Mouse (Mus musculus): ENCODE results near the gene Tead4. TPM values are rescaled to one million over a fixed set of nuclear protein-coding genes. Genes with fewer than 3 reads are reported as not detected.

Gene Tead4
- total RNA-seq, 1 experiment from 2014 or later, result not detected

- no peak for ATAC-seq (ENCODE audit: extremely low read depth, insufficient number of reproducible peaks, low FRiP score, poor library complexity, severe bottlenecking)
Measured at GRCm38 (mm10) chr6:128296750-128297393, 3.8 kb downstream of the Tead4 start.

GRCm38 (mm10) chr6:128295876-128296749 is 4.5 kb downstream of the Tead4 start:
- no peak for ATAC-seq (ENCODE audit: extremely low read depth, insufficient number of reproducible peaks, low FRiP score, poor library complexity, severe bottlenecking)

GRCm38 (mm10) chr6:128291284-128291683 is 9.3 kb downstream of the Tead4 start:
- ATAC-seq (ENCODE audit: extremely low read depth, insufficient number of reproducible peaks, low FRiP score, poor library complexity, severe bottlenecking), result no peak

GRCm38 (mm10) chr6:128288681-128289080 is 11.9 kb downstream of the Tead4 start:
- no peak for ATAC-seq (ENCODE audit: extremely low read depth, insufficient number of reproducible peaks, low FRiP score, poor library complexity, severe bottlenecking)

- ATAC-seq (ENCODE audit: extremely low read depth, insufficient number of reproducible peaks, low FRiP score, poor library complexity, severe bottlenecking), result 0 out of 2 replicates have a peak, but pooled peaks have one; percentile 7
Measured at GRCm38 (mm10) chr6:128285792-128286430, 14.7 kb downstream of the Tead4 start.

- ATAC-seq (ENCODE audit: extremely low read depth, insufficient number of reproducible peaks, low FRiP score, poor library complexity, severe bottlenecking), result no peak
Measured at GRCm38 (mm10) chr6:128282126-128282525, 18.5 kb downstream of the Tead4 start.

- no peak for ATAC-seq (ENCODE audit: extremely low read depth, insufficient number of reproducible peaks, low FRiP score, poor library complexity, severe bottlenecking)
Measured at GRCm38 (mm10) chr6:128280472-128281145, 20.0 kb downstream of the Tead4 start.

- ATAC-seq (ENCODE audit: extremely low read depth, insufficient number of reproducible peaks, low FRiP score, poor library complexity, severe bottlenecking), result no peak
Measured at GRCm38 (mm10) chr6:128279608-128280007, 21.0 kb downstream of the Tead4 start.

GRCm38 (mm10) chr6:128279099-128279498 is 21.5 kb downstream of the Tead4 start:
- ATAC-seq (ENCODE audit: extremely low read depth, insufficient number of reproducible peaks, low FRiP score, poor library complexity, severe bottlenecking), result no peak

- no peak for ATAC-seq (ENCODE audit: extremely low read depth, insufficient number of reproducible peaks, low FRiP score, poor library complexity, severe bottlenecking)
Measured at GRCm38 (mm10) chr6:128277132-128278085, 23.2 kb downstream of the Tead4 start.

- 0 out of 2 replicates have a peak, but pooled peaks have one; percentile 9 for ATAC-seq (ENCODE audit: extremely low read depth, insufficient number of reproducible peaks, low FRiP score, poor library complexity, severe bottlenecking)
Measured at GRCm38 (mm10) chr6:128276349-128276748, 24.3 kb downstream of the Tead4 start.

- ATAC-seq (ENCODE audit: extremely low read depth, insufficient number of reproducible peaks, low FRiP score, poor library complexity, severe bottlenecking), result no peak
Measured at GRCm38 (mm10) chr6:128275506-128276064, 25.0 kb downstream of the Tead4 start.

GRCm38 (mm10) chr6:128273507-128273906 is 27.1 kb downstream of the Tead4 start:
- no peak for ATAC-seq (ENCODE audit: extremely low read depth, insufficient number of reproducible peaks, low FRiP score, poor library complexity, severe bottlenecking)

GRCm38 (mm10) chr6:128272754-128273153 is 27.9 kb downstream of the Tead4 start:
- no peak for ATAC-seq (ENCODE audit: extremely low read depth, insufficient number of reproducible peaks, low FRiP score, poor library complexity, severe bottlenecking)

- no peak for ATAC-seq (ENCODE audit: extremely low read depth, insufficient number of reproducible peaks, low FRiP score, poor library complexity, severe bottlenecking)
Measured at GRCm38 (mm10) chr6:128269850-128270249, 30.8 kb downstream of the Tead4 start.

- ATAC-seq (ENCODE audit: extremely low read depth, insufficient number of reproducible peaks, low FRiP score, poor library complexity, severe bottlenecking), result 0 out of 2 replicates have a peak, but pooled peaks have one; percentile 13
Measured at GRCm38 (mm10) chr6:128264870-128265526, 35.6 kb downstream of the Tead4 start.

GRCm38 (mm10) chr6:128261486-128261885 is 39.1 kb downstream of the Tead4 start:
- no peak for ATAC-seq (ENCODE audit: extremely low read depth, insufficient number of reproducible peaks, low FRiP score, poor library complexity, severe bottlenecking)

Data from neutrophil, adult 5-6 weeks (primary cell).